28 mouse cellular contexts compared by ENCODE assay signal in genomic region chr5:113761585-113761984, GRCm38 (mm10). TPM values are rescaled to one million over a fixed set of nuclear protein-coding genes. Genes with fewer than 3 reads are reported as not detected.
DNase-seq lines count a peak whose midpoint lies in the region; ATAC-seq and TF ChIP-seq lines count a peak whose summit lies in the region.
"Had no signal": no experiment of that assay in that cellular context is flagged by ENCODE, and none has a peak within 500 bp of the region (broad histone marks: within the 10 kb centered on the region; RNA-seq: fewer than 3 reads in every experiment).

No protein-coding gene starts in this region.

- TF ChIP-seq EP300 in liver, postnatal 0 days (IDR thresholded peaks at IDR 0.05; ENCODE audit: low read depth), result no peak

- H3K9me3 ChIP-seq in liver, postnatal 0 days (ENCODE audit: low read length), result no peaks in the 10 kb centered on the region
- H3K9me3 ChIP-seq: embryonic facial prominence, embryonic 13.5 days; embryonic facial prominence, embryonic 15.5 days; forebrain, embryonic 13.5 days; forebrain, embryonic 15.5 days had no signal

- peaks cover 62% of the 10 kb centered on the region for H3K79me2 ChIP-seq in macrophage (ENCODE audit: inconsistent target)

- peaks cover 46% of the 10 kb centered on the region for H3K36me3 ChIP-seq in macrophage (ENCODE audit: inconsistent target)
- H3K36me3 ChIP-seq in liver, postnatal 0 days (replicated peaks; ENCODE audit: insufficient read depth, low read length), result peaks cover 73% of the 10 kb centered on the region

- H3K4me1 ChIP-seq in liver, postnatal 0 days (ENCODE audit: insufficient read depth), result no peaks in the 10 kb centered on the region
- H3K4me1 ChIP-seq: embryonic facial prominence, embryonic 15.5 days; forebrain, embryonic 13.5 days; forebrain, embryonic 15.5 days had no signal

- peak; percentile 26 for DNase-seq in A20 (ENCODE audit: low read depth, low spot score)
- DNase-seq in liver, postnatal 0 days, result no peak
- no peak for DNase-seq in adrenal gland, postnatal 25 days
- DNase-seq in kidney, postnatal 10 days, result no peak
- DNase-seq: adrenal gland, adult 2 months; adrenal gland, postnatal 10 days; cerebellum, adult 11 months; cerebellum, adult 2 months; cerebellum, adult 9-10 months; cerebellum, postnatal 10 days; cerebellum, postnatal 25 days; embryo, embryonic 11 days; forebrain, postnatal 0 days had no signal

- H3K9ac ChIP-seq in liver, postnatal 0 days (replicated peaks), result no peak overlapping the region
- H3K9ac ChIP-seq: embryonic facial prominence, embryonic 13.5 days; embryonic facial prominence, embryonic 15.5 days; forebrain, embryonic 13.5 days; forebrain, embryonic 15.5 days; forebrain, postnatal 0 days had no signal

- peak; percentile 22; the same call in 1 of the 2 replicates for ATAC-seq in common myeloid progenitor, adult 5-6 weeks (replicated peaks; ENCODE audit: low read depth, poor library complexity, severe bottlenecking)
- 0 out of 2 replicates have a peak, but pooled peaks have one; percentile 17 for ATAC-seq in megakaryocyte progenitor cell, adult 5-6 weeks (replicated peaks; ENCODE audit: poor library complexity)
- ATAC-seq in liver, postnatal 0 days, result no peak
- ATAC-seq: forebrain, embryonic 13.5 days; forebrain, embryonic 15.5 days; forebrain, postnatal 0 days had no signal

- no peak overlapping the region for H3K4me2 ChIP-seq in liver, postnatal 0 days (ENCODE audit: low read depth, low read length)
- H3K4me2 ChIP-seq: embryonic facial prominence, embryonic 13.5 days; embryonic facial prominence, embryonic 15.5 days; forebrain, embryonic 13.5 days; forebrain, embryonic 15.5 days had no signal

- WGBS in macrophage (ENCODE audit: missing documents), result 53% methylated on average over 2 of the region's 2 CpGs
- WGBS in liver, postnatal 0 days (ENCODE audit: insufficient replicate concordance), result 72% methylated on average over 2 of the region's 2 CpGs

- H3K27ac ChIP-seq in macrophage, result peak overlapping the region; percentile 27; the same call in 1 of the 2 replicates
- H3K27ac ChIP-seq in liver, postnatal 0 days (ENCODE audit: low read depth), result no peak overlapping the region
- H3K27ac ChIP-seq: embryonic facial prominence, embryonic 13.5 days; embryonic facial prominence, embryonic 15.5 days; forebrain, embryonic 13.5 days; forebrain, embryonic 15.5 days had no signal

- no peak overlapping the region for H3K4me3 ChIP-seq in macrophage (ENCODE audit: inconsistent target)
- H3K4me3 ChIP-seq in liver, postnatal 0 days (ENCODE audit: low read depth, low read length), result no peak overlapping the region
- H3K4me3 ChIP-seq: embryonic facial prominence, embryonic 13.5 days; embryonic facial prominence, embryonic 15.5 days; erythroblast, embryonic 14.5 days; forebrain, embryonic 13.5 days; forebrain, embryonic 15.5 days had no signal

- no peaks in the 10 kb centered on the region for H3K27me3 ChIP-seq in liver, postnatal 0 days (ENCODE audit: insufficient read depth, low read length)
- H3K27me3 ChIP-seq: embryonic facial prominence, embryonic 13.5 days; embryonic facial prominence, embryonic 15.5 days; forebrain, embryonic 13.5 days; forebrain, embryonic 15.5 days had no signal

- TF ChIP-seq CTCF in liver, postnatal 0 days (IDR thresholded peaks at IDR 0.05; ENCODE audit: low read depth), result no peak

RNA-seq across cellular contexts. Expression of gene Sart3, which starts 10.7 kb away (rescaled TPM):
- 45.7 and 62.7 TPM in 2 replicates for total RNA-seq in common myeloid progenitor, adult 5-6 weeks (2017)
- 100 to 1,000 TPM in 8 of 26 experiments, 10 to 100 TPM in 18; 28.8 to 126 (median 84.7) TPM for total RNA-seq in macrophage (2018; cell fraction: chromatin; rRNA removed)
- 10 to 100 TPM; 12.7 to 28.3 (median 19.1) TPM for total RNA-seq in macrophage (2018; cell fraction: cytosol; rRNA removed)
- 10 to 100 TPM; 13.4 to 63.7 (median 40.5) TPM for total RNA-seq in macrophage (2018; cell fraction: nucleus; rRNA removed)
- polyA plus RNA-seq in macrophage (2018), result 19.3 to 20.3 TPM (median 20.2 TPM) in 3 replicates
- total RNA-seq in megakaryocyte progenitor cell, adult 5-6 weeks (2015), result 16.2 and 17.2 TPM in 2 replicates
- total RNA-seq in megakaryocyte progenitor cell, adult 5-6 weeks (2017), result 26.0 and 37.7 TPM in 2 replicates
- polyA plus RNA-seq in liver, postnatal 0 days (2015; fragmentation: Nextera tagmentation; extraction: Ambion mirVana), result 6.9 and 7.9 TPM in 2 replicates
- 45.0 and 50.7 TPM in 2 replicates for total RNA-seq in adrenal gland, postnatal 25 days (2021)

RNA-seq across cellular contexts. Expression of gene Iscu, which starts 11.0 kb away (rescaled TPM):
- total RNA-seq in common myeloid progenitor, adult 5-6 weeks (2017), result 78.7 and 91.1 TPM in 2 replicates
- total RNA-seq in macrophage (2018; cell fraction: chromatin; rRNA removed), result 10 to 100 TPM; 10.4 to 34.5 (median 22.7) TPM
- total RNA-seq in macrophage (2018; cell fraction: cytosol; rRNA removed), result 100 to 1,000 TPM in 24 of 26 experiments, 10 to 100 TPM in 2; 93.4 to 153 (median 116) TPM
- total RNA-seq in macrophage (2018; cell fraction: nucleus; rRNA removed), result 10 to 100 TPM; 18.5 to 43.5 (median 31.0) TPM
- 106 to 116 TPM (median 106 TPM) in 3 replicates for polyA plus RNA-seq in macrophage (2018)
- total RNA-seq in megakaryocyte progenitor cell, adult 5-6 weeks (2015), result 108 TPM in 2 replicates
- 87.2 and 98.4 TPM in 2 replicates for total RNA-seq in megakaryocyte progenitor cell, adult 5-6 weeks (2017)
- 109 TPM in 2 replicates for polyA plus RNA-seq in liver, postnatal 0 days (2015; fragmentation: Nextera tagmentation; extraction: Ambion mirVana)
- 708 and 898 TPM in 2 replicates for total RNA-seq in adrenal gland, postnatal 25 days (2021)

RNA-seq across cellular contexts. Expression of gene Ficd, which starts 26.0 kb away (rescaled TPM):
- total RNA-seq in common myeloid progenitor, adult 5-6 weeks (2017), result 0.50 and 0.58 TPM in 2 replicates
- total RNA-seq in macrophage (2018; cell fraction: chromatin; rRNA removed), result 1 to 10 TPM in 17 of 26 experiments, under 1 TPM in 9; 0.34 to 5.4 (median 1.6) TPM
- total RNA-seq in macrophage (2018; cell fraction: cytosol; rRNA removed), result 1 to 10 TPM; 1.9 to 8.4 (median 6.7) TPM
- 1 to 10 TPM; 1.5 to 9.1 (median 5.5) TPM for total RNA-seq in macrophage (2018; cell fraction: nucleus; rRNA removed)
- 5.1 to 5.8 TPM (median 5.5 TPM) in 3 replicates for polyA plus RNA-seq in macrophage (2018)
- 2.5 and 3.1 TPM in 2 replicates for total RNA-seq in megakaryocyte progenitor cell, adult 5-6 weeks (2015)
- total RNA-seq in megakaryocyte progenitor cell, adult 5-6 weeks (2017), result 1.5 and 2.6 TPM in 2 replicates
- polyA plus RNA-seq in liver, postnatal 0 days (2015; fragmentation: Nextera tagmentation; extraction: Ambion mirVana), result 2.6 and 2.8 TPM in 2 replicates
- 10.9 and 16.0 TPM in 2 replicates for total RNA-seq in adrenal gland, postnatal 25 days (2021)

RNA-seq across cellular contexts. Expression of gene 1700069L16Rik, which starts 37.0 kb away (rescaled TPM):
- total RNA-seq in common myeloid progenitor, adult 5-6 weeks (2017), result not detected in 2 replicates
- total RNA-seq in macrophage (2018; cell fraction: chromatin; rRNA removed), result not detected
- total RNA-seq in macrophage (2018; cell fraction: cytosol; rRNA removed), result not detected
- not detected for total RNA-seq in macrophage (2018; cell fraction: nucleus; rRNA removed)
- polyA plus RNA-seq in macrophage (2018), result not detected in 3 replicates
- total RNA-seq in megakaryocyte progenitor cell, adult 5-6 weeks (2015), result not detected in 2 replicates
- total RNA-seq in megakaryocyte progenitor cell, adult 5-6 weeks (2017), result not detected in 2 replicates
- not detected in 2 replicates for polyA plus RNA-seq in liver, postnatal 0 days (2015; fragmentation: Nextera tagmentation; extraction: Ambion mirVana)
- not detected in 2 replicates for total RNA-seq in adrenal gland, postnatal 25 days (2021)
- total RNA-seq: adrenal gland, adult 2 months; adrenal gland, postnatal 10 days; adrenal gland, postnatal 36 days; ES-E14; forebrain, postnatal 0 days; MEL had no signal
- polyA plus RNA-seq: adrenal gland, adult 2 months; brain, embryonic 14.5 days; C2C12; embryonic facial prominence, embryonic 11.5 days; embryonic facial prominence, embryonic 13.5 days; embryonic facial prominence, embryonic 15.5 days; erythroblast, embryonic 14.5 days; forebrain, embryonic 11.5 days; forebrain, embryonic 13.5 days; forebrain, embryonic 15.5 days; forebrain, postnatal 0 days had no signal

RNA-seq across cellular contexts. Expression of gene Tmem119, which starts 38.7 kb away (rescaled TPM):
- 2.7 and 3.6 TPM in 2 replicates for total RNA-seq in common myeloid progenitor, adult 5-6 weeks (2017)
- 1 to 10 TPM in 1 of 26 experiments, under 1 TPM in 3, not detected in 22; 0.33 to 8.2 (median 0.53) TPM for total RNA-seq in macrophage (2018; cell fraction: chromatin; rRNA removed)
- 1 to 10 TPM in 2 of 26 experiments, under 1 TPM in 23, not detected in 1; 0.06 to 1.2 (median 0.29) TPM for total RNA-seq in macrophage (2018; cell fraction: cytosol; rRNA removed)
- 1 to 10 TPM in 2 of 26 experiments, under 1 TPM in 12, not detected in 12; 0.23 to 1.9 (median 0.42) TPM for total RNA-seq in macrophage (2018; cell fraction: nucleus; rRNA removed)
- 0.27 to 1.2 TPM in 2 of 3 replicates, not detected in the other for polyA plus RNA-seq in macrophage (2018)
- 6.5 and 7.2 TPM in 2 replicates for total RNA-seq in megakaryocyte progenitor cell, adult 5-6 weeks (2015)
- 5.6 and 8.2 TPM in 2 replicates for total RNA-seq in megakaryocyte progenitor cell, adult 5-6 weeks (2017)
- polyA plus RNA-seq in liver, postnatal 0 days (2015; fragmentation: Nextera tagmentation; extraction: Ambion mirVana), result 3.2 and 3.4 TPM in 2 replicates
- total RNA-seq in adrenal gland, postnatal 25 days (2021), result 5.4 and 7.7 TPM in 2 replicates
- total RNA-seq: MEL had no signal
